Mouse (Mus musculus): ENCODE data around the gene Spib. TPM values are rescaled to one million over a fixed set of nuclear protein-coding genes. Genes with fewer than 3 reads are reported as not detected.

Spib gene
- polyA plus RNA-seq, 1 experiment = 0.41 TPM

GRCm38 (mm10) chr7:44548497-44549087, 16.7 kb upstream of the Spib start, which contains the start of gene Pold1:
Gene Pold1 (minus strand): TSS chr7:44548849.
- DNase-seq (ENCODE audit: low spot score) = peak; percentile 96

DNA sequence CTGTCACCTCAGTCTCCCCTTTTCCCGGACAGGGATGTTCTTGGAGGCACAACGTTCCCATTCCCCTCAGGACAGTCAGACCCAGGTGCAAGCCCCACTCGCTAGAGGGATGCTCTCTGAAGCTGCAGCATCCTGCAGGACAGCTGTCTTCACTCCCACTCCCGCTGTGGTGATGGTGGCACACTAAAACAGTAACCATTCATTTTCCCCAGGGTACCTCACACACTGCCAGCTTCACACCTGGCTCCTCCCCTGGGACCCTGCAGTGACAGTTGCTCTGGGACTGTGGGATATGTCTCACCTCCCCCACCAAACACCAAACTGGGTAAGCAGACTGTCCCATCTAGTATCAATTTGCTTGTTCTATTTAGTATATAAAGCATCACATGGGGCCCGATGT, 15.9 kb upstream of the Spib start:
- DNase-seq (ENCODE audit: low spot score) = no peak

DNA sequence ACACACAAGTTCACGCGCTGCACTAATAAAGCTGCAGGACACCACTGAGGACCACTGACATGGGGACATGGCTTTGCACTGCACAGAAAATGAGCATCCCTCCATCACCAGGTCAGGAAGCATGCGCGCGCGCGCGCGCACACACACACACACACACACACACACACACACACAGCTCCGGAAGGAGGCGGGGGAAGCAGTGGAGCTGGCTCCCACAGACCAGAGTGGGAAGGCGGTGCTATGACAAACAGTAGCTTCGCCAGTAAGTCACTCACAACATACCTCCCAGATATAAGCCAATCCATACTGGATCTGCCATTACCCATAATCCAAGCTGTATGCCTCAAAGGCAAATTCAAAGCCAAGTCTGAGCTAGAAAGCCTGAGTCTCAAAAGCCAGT, 15.2 kb upstream of the Spib start:
- DNase-seq (ENCODE audit: low spot score) = no peak

DNA sequence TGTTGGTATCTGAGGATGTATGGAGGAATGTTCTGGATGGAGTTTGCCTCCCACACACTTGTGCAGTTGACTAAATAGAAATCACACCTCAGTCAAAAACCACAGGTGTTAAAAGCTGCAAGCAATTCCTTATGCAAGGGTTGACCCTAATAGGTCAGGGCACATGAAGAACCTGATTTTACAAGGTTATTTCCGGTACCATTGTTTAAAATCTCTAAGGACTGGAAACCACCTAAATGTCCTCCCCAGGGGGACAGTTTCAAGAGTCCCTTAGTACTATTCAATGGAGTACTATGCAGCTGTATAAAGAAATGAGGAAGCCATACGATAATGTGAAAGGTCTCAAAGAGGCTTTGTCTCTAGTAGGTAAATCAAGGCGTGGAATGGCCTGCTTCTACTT, 14.4 kb upstream of the Spib start:
- DNase-seq (ENCODE audit: low spot score) = no peak

DNA sequence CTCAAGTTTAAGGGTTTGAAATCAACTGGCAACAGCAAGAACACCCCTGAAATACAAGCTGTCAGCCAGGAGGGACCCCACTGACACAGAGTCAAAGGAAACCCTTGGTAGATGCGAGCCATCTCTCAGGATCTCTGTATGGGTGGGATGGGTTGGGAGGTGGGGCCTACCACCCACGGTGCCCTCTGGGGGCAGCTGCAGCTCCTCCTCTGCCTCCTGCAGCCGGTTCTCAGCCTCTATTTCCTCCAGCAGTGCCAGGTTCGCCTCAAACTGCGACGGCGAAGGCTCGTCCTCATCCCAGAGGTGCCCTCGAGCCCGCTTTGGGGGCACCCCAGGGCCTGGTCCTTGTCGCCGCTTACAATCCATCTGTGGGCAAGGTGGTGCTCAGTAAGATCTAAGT, 11.2 kb upstream of the Spib start:
- DNase-seq (ENCODE audit: low spot score) = no peak

DNA sequence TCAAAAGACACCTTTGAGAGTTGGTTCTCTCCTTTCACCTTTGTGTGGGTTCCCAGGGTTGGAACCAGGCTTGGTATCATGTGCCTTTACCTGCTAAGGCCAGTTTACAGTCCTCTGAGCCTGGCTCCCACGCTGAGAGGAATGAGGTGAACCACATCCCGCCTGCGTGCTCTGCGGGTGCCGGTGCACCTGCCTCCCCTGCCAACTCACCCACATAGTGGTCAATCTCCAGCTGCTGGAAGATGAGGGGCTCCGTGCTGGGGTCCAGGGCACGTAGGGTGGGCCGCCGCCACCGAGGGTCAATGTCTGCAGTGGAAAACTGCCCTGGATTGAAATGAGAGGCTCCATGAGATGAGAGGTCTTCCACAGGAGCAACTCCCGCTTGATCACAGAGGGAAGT, 10.7 kb upstream of the Spib start:
- DNase-seq (ENCODE audit: low spot score) = no peak

- DNase-seq (ENCODE audit: low spot score) = no peak
These were observed 7.1 kb upstream of the Spib start for GRCm38 (mm10) chr7:44538756-44539624.

- DNase-seq (ENCODE audit: low spot score) = no peak
These were observed 5.6 kb upstream of the Spib start for GRCm38 (mm10) chr7:44537496-44537895.

DNA sequence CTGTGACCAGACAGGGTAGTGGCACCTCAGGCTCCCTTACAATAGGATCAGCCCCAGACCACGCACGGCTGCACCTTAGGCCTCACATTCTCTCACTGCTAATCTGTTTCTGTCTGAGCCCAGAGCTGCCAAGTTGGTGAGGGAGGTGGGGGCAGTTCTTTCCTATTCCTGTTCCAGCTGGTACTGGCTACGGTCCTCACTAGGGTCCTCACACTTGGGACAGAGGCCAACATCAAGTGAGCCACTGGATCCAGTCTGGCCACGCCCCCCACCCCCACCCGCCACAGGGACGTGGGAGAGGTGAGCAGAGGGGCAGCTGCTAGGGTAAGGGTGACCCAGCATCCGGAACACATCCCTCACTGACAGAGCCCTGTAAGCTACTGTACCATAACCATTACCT, 5.1 kb upstream of the Spib start:
- no peak for DNase-seq (ENCODE audit: low spot score)

DNA sequence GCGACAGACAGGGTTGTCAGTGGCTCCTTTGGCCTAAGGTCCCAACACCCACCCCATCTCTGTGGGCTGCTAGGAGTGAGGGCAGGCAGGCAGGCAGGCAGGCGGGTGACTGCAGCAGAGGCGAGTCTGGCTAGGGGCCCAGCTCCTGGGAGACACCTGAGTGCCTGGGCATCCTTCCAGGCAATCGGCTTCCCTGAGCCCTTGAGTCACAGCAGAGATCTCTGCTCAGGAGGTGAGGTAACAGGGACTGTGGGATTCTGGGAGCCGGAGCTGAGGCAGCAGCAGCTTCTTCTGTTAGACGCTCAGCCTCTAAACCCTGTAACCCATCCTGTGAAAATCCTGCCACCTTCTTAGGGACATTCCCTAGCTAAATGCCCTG, 4.7 kb upstream of the Spib start:
- no peak for DNase-seq (ENCODE audit: low spot score)

DNA sequence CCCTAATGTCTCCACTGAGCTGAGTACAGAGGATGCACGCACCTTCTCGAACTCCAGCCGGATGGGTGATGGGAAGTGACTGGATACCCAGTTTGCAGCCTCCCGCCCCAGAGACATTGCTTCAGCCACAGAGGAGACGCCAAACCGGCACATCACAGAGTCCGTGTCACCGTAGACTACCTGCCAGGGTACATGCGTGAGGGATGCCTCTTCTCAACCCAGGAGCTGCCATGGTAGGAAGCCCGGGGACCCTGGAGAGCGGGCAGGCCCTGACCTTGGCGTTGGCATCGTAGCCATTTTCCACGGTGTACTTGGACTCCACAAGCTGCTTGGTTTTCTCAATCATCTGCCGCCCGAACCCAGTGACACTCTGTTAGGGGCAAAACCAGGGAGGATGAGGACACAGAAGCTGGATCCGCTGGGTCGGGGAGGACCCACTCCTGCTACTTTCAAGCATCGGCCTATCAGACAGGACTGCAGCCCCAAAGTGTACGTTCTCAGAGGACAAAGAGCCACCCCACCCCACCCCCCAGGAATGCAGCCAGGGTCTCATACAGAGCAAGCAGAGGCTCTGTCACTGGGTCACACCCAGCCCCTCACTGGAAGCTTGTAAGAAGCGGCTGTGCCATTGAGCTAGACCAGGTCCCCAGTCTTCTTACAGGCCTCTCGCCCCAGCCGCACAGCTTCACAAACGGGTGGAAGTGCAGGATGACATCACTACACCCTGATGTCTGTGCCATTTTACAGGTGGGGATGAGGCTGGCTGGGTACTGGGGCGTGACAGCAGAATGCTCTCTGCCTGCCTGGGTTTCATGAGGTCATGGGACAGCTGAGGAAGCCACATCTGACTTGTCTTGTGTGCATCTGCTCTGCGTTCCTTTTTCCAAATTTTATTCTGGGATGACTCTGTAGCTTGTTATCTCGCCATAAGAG, 4.1 kb upstream of the Spib start:
- no peak for DNase-seq (ENCODE audit: low spot score)

GRCm38 (mm10) chr7:44534656-44535441, 3.0 kb upstream of the Spib start:
- DNase-seq (ENCODE audit: low spot score) = no peak

- no peak for DNase-seq (ENCODE audit: low spot score)
These were observed 2.4 kb upstream of the Spib start for GRCm38 (mm10) chr7:44534242-44534641.

GRCm38 (mm10) chr7:44533746-44534045, 1.8 kb upstream of the Spib start:
- no peak for DNase-seq (ENCODE audit: low spot score)

- DNase-seq (ENCODE audit: low spot score) = no peak
These were observed 1.3 kb upstream of the Spib start for GRCm38 (mm10) chr7:44532918-44533745.

GRCm38 (mm10) chr7:44531207-44531606, 664 bp downstream of the Spib start:
- DNase-seq (ENCODE audit: low spot score) = no peak

GRCm38 (mm10) chr7:44530507-44530906, 1.4 kb downstream of the Spib start:
- DNase-seq (ENCODE audit: low spot score) = no peak

GRCm38 (mm10) chr7:44529518-44529917, 2.4 kb downstream of the Spib start:
- no peak for DNase-seq (ENCODE audit: low spot score)

DNA sequence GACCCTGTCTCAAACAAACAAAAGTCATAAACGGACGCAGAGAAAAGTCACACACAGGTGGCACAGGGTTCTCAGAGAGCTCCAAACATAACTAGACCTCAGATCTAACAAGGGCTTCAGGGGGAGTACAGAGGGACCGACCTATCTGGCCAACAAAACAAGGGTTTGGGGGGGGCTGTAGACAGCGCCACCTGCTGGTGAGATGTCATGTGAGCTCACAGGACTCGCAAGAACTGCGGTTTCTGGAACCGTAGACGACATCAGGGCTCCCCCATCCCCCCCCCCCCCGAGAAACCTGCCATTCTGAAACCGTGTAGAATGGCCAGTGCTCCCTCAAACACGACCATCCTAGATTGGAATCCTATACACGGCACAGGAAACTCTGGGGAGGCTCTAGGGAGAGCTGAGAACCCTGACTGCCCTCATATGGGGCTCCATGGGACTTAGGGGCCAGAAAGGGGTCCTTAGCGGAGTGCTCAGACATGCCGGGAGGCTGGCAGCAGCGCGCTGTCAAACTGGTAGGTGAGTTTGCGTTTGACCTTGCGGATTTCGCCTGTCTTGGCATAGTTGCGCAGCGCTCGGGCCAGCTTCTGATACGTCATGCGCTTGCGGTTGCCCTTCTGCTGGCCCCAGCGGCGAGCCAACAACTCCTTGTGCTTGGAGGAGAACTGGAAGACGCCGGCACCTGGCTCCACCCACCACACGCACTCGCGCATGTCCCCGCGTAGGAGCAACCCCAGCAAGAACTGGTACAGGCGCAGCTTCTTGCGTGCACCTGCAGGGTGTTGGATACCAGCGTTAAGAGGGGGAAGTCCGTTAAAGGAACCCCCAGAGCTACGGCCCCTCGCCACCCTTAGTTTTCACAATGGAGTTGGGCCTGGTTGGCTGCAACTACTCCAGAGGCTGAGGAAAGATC, 4.1 kb downstream of the Spib start:
- DNase-seq (ENCODE audit: low spot score) = no peak

Data from urinary bladder, adult 2 months (tissue).